Mouse (Mus musculus) heart, postnatal 0 days (tissue): ENCODE data around the gene Cacna1f. TPM values are rescaled to one million over a fixed set of nuclear protein-coding genes. Genes with fewer than 3 reads are reported as not detected.
A peak's percentile ranks its signal among the peaks of the same experiment; 100 is the strongest.

Experiments used
- ATAC-seq: fragments of 200-750 bp; cut with Nextera tagmentation; 2 replicates; pipeline ENCODE4 v1.8.0; 2017; ENCODE audit warnings: low read depth, moderate number of reproducible peaks, moderate library complexity; ENCODE audit not compliant: insufficient read depth
- DNase-seq: peaks from one replicate; pipeline ENCODE4 v3.0.0-alpha.2; 2016; ENCODE audit warnings: low spot score
- H3K27ac ChIP-seq: fragments of 300-500 bp; sonication (generic); 2 replicates; pipeline ENCODE4 v1.5.1; 2014; ENCODE audit warnings: low read depth, mild to moderate bottlenecking
- H3K27me3 ChIP-seq: fragments of 300-500 bp; sonication (generic); 2 replicates; pipeline ENCODE4 v1.6.1; 2014; ENCODE audit warnings: low read length, mixed read lengths; ENCODE audit not compliant: control insufficient read depth, insufficient read depth
- H3K36me3 ChIP-seq: fragments of 300-500 bp; sonication (generic); replicated peaks from 2 replicates; pipeline ENCODE4 v1.6.1; 2014; ENCODE audit warnings: low read length, mixed read lengths; ENCODE audit not compliant: control insufficient read depth, insufficient read depth
- H3K4me1 ChIP-seq: fragments of 300-500 bp; sonication (generic); 2 replicates; pipeline ENCODE4 v1.6.1; 2014; ENCODE audit warnings: antibody characterized with exemption; ENCODE audit not compliant: control insufficient read depth, insufficient read depth
- H3K4me2 ChIP-seq: fragments of 300-500 bp; sonication (generic); 2 replicates; pipeline ENCODE4 v1.6.1; 2014; ENCODE audit warnings: low read depth, mild to moderate bottlenecking, low read length, moderate library complexity
- H3K4me3 ChIP-seq: fragments of 300-500 bp; sonication (generic); 2 replicates; pipeline ENCODE4 v1.5.1; 2014; ENCODE audit warnings: low read depth, low read length
- H3K9ac ChIP-seq: fragments of 300-500 bp; sonication (generic); replicated peaks from 2 replicates; pipeline ENCODE4 v1.6.1; 2014; ENCODE audit warnings: low read depth, low read length, mixed read lengths
- H3K9me3 ChIP-seq: fragments of 300-500 bp; sonication (generic); replicated peaks from 2 replicates; pipeline ENCODE4 v1.6.1; 2016; ENCODE audit warnings: low read length; ENCODE audit not compliant: control insufficient read depth
- CTCF ChIP-seq: IDR thresholded peaks from 2 replicates; pipeline ENCODE4 v1.5.1; 2016; ENCODE audit warnings: antibody characterized with exemption, control low read depth, low read depth
- EP300 ChIP-seq: IDR thresholded peaks from 2 replicates; pipeline ENCODE4 v1.6.1; 2016; ENCODE audit warnings: antibody characterized with exemption, low read depth
- WGBS: fragments of 180-500 bp; shearing (Covaris S2); extraction: QIAGEN DNeasy Blood & Tissue Kit; methylation state at CpG from one replicate; pipeline ENCODE4 v1.1.7; 2014; 5-methylcytosine and 5-hydroxymethylcytosine counted together
- polyA plus RNA-seq: library from polyadenylated mRNA; unstranded; fragments of >200 nt; fragmentation: Nextera tagmentation; extraction: Ambion mirVana; gene quantifications from 2 replicates; pipeline ENCODE4 v1.2.1, GENCODE M21; 2015
- total RNA-seq: library from RNA; depleted of rRNA; stranded (reverse); fragments of >200 nt; gene quantifications from 2 replicates; pipeline ENCODE4 v1.2.3, GENCODE M21; 2014; ENCODE audit warnings: low replicate concordance

The Cacna1f gene
- total and polyA plus RNA-seq, 2 experiments from 2014 or later = not detected

- Histone ChIP-seq H3K4me2 (no peak overlapping the region), H3K9me3 (no peaks in the 10 kb centered on the region)
- no peak for ATAC-seq
These were observed 65.9 kb downstream of the Cacna1f start for GRCm38 (mm10) chrX:7672739-7673138.

GRCm38 (mm10) chrX:7673578-7674281 lies 66.8 kb downstream of the Cacna1f start:
- ATAC-seq = no peak
- Histone ChIP-seq H3K4me1 (0 out of 2 replicates have a peak, but pooled peaks cover 12% of the 10 kb centered on the region), H3K4me3 (no peak overlapping the region), H3K27ac (0 out of 2 replicates have a peak overlapping the region, but pooled peaks have one; percentile 25), H3K9ac (no peak overlapping the region), H3K27me3 (no peaks in the 10 kb centered on the region), H3K4me2 (peak overlapping the region; percentile 62), H3K9me3 (no peaks in the 10 kb centered on the region), H3K36me3 (peaks cover 4% of the 10 kb centered on the region; the same call in 1 of the 2 replicates)
- no peak for TF ChIP-seq EP300
- no peak for TF ChIP-seq CTCF
- WGBS = 34% methylated on average over 12 of the region's 12 CpGs
- no peak for DNase-seq

More at GRCm38 (mm10) chrX:7672739-7673138, 65.9 kb downstream of the Cacna1f start:
- 40% methylated on average over 6 of the region's 6 CpGs for WGBS
- DNase-seq = no peak
- H3K27ac ChIP-seq = no peak overlapping the region
- H3K27me3 ChIP-seq = no peaks in the 10 kb centered on the region
- H3K36me3 ChIP-seq = peaks cover 8% of the 10 kb centered on the region
- TF ChIP-seq CTCF = no peak
- no peak for TF ChIP-seq EP300
- H3K9ac ChIP-seq = no peak overlapping the region
- H3K4me3 ChIP-seq = no peak overlapping the region
- 0 out of 2 replicates have a peak, but pooled peaks cover 12% of the 10 kb centered on the region for H3K4me1 ChIP-seq

DNA sequence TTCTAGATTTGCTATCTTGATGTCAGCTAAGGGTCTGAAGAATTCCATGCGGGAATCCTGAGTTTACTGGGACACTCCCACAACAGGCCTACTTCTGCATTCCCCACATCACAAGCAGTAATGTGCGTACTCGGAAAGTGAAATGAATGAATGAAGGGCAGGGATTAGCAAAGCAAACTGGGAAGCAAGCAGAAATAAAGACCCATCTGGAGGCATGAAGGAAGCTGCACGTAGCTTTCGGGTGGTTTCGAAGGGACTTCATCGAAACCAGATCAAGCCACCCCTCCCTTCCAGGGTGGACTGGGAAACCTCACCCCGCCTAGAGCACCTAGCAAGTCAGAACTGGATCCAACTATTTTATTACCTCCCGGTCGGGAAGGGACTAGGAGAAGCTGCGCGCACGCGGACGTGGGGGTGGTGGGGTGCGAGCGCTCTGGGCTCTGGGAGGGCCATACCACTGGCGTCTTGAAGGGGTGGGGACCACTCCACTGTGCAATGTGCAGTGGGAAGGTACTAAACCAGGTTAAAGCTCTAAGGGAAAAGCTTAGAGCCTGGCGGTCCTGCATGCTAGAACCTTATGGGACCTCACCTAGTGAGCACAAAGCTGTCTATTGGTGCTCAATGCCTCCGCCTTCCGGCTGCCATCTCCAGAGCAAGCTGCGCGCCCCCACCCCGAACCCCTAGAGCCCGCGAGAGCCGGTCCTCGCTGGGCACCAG lies 67.6 kb downstream of the Cacna1f start:
- no peaks in the 10 kb centered on the region for H3K36me3 ChIP-seq
- H3K9ac ChIP-seq = peak overlapping the region; percentile 33; the same call in 1 of the 2 replicates
- no peak for DNase-seq
- peak overlapping the region; percentile 62 for H3K4me2 ChIP-seq
- no peaks in the 10 kb centered on the region for H3K27me3 ChIP-seq
- TF ChIP-seq CTCF (no peak), EP300 (no peak)
- 18% methylated on average over 28 of the region's 28 CpGs for WGBS
- peak overlapping the region; percentile 32 for H3K4me3 ChIP-seq
- H3K9me3 ChIP-seq = no peaks in the 10 kb centered on the region
- H3K4me1 ChIP-seq = 0 out of 2 replicates have a peak, but pooled peaks cover 12% of the 10 kb centered on the region
- ATAC-seq = no peak
- H3K27ac ChIP-seq = peak overlapping the region; percentile 8; the same call in 1 of the 2 replicates

DNA sequence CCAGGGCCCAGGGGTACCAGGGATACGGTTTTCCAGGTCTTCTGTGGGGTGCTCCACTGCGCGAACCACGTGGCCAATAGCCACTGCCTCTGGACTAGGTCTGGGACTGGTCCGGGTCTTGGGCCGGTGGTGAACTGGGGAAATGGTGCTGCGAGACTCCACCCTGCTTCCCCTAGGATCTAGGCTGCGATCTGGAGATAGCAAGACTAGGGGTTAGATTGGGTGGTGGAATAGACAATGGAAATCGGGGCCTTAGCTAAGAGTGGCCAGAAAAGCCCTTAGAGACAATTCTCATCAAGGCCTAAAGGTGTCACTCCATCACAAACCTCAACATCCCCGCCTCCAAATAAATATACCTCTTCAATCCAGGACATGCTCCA lies 68.1 kb downstream of the Cacna1f start:
- H3K27ac ChIP-seq = no peak overlapping the region
- ATAC-seq = no peak

GRCm38 (mm10) chrX:7678986-7679385 lies 72.1 kb downstream of the Cacna1f start:
- no peaks in the 10 kb centered on the region for H3K27me3 ChIP-seq
- H3K9me3 ChIP-seq = no peaks in the 10 kb centered on the region
- no peak overlapping the region for H3K4me3 ChIP-seq
- no peaks in the 10 kb centered on the region for H3K36me3 ChIP-seq
- ATAC-seq (no peak), DNase-seq (no peak)
- 0 out of 2 replicates have a peak, but pooled peaks cover 5% of the 10 kb centered on the region for H3K4me1 ChIP-seq
- peak overlapping the region; percentile 57; the same call in 1 of the 2 replicates for H3K27ac ChIP-seq
- no peak overlapping the region for H3K9ac ChIP-seq
- no peak for TF ChIP-seq EP300
- peak; percentile 10; the same call in 1 of the 2 replicates for TF ChIP-seq CTCF
- WGBS = 33% methylated on average over 3 of the region's 3 CpGs
- peak overlapping the region; percentile 62; the same call in 1 of the 2 replicates for H3K4me2 ChIP-seq

More for the DNA sequence above, 68.1 kb downstream of the Cacna1f start:
- TF ChIP-seq CTCF (no peak), EP300 (no peak)
- Histone ChIP-seq H3K4me1 (0 out of 2 replicates have a peak, but pooled peaks cover 12% of the 10 kb centered on the region), H3K4me3 (peak overlapping the region; percentile 32), H3K36me3 (no peaks in the 10 kb centered on the region), H3K27me3 (no peaks in the 10 kb centered on the region), H3K9ac (no peak overlapping the region), H3K9me3 (no peaks in the 10 kb centered on the region), H3K4me2 (peak overlapping the region; percentile 62)
- no peak for DNase-seq
- WGBS = 31% methylated on average over 10 of the region's 10 CpGs
